Mouse (Mus musculus) lung, postnatal 0 days (tissue): ENCODE results near the gene Clns1a.

Source experiments
- CTCF ChIP-seq: IDR thresholded peaks from 2 replicates; pipeline ENCODE4 v1.5.1; 2016; ENCODE audit warnings: antibody characterized with exemption, mild to moderate bottlenecking
- EP300 ChIP-seq: IDR thresholded peaks from 2 replicates; pipeline ENCODE4 v1.6.1; 2016; ENCODE audit warnings: antibody characterized with exemption, mild to moderate bottlenecking, control low read depth

DNA sequence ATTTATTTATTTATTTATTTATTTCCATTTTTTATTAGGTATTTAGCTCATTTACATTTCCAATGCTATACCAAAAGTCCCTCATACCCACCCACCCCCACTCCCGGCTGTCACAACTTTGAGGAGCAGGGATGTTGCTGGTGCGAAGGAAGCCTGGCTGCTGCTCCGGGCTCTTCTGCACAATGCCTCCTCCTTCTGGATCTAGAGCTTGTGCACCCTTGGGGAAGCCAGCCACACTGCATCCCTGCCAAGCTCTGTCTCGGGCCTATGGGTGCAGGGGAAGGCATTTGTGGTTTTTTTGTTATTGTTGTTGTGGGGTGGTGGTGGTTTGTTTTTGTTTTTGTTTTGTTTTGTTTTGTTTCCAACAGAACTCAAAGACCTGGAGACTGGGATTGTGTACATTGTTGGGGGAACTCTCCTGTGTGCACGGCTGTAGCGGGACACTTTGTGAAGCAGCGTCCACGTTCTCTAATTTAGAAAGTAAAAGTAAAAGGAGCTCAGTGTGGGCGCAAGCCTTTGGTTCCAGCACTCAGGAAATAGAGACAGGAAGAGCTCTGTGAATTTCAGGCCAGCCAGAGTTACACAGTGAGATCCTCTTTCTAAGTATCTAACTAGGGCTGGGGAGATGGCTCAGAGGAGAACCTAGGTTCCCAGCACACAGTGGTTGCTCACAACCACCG lies 52.2 kb downstream of the Clns1a start:
- TF ChIP-seq CTCF (no peak), EP300 (no peak)
